Mouse (Mus musculus) c-Kit-positive CD71-positive TER-119-positive erythroid progenitor cells, embryonic 14.5 days (primary cell): ENCODE results near the gene Cd27.
A peak's percentile ranks its signal among the peaks of the same experiment; 100 is the strongest.

Experiments used
- DNase-seq: peaks from one replicate; pipeline ENCODE4 v3.0.0-alpha.2; 2013; ENCODE audit warnings: low spot score

Cd27 gene

GRCm38 (mm10) chr6:125213715-125214114 lies 23.1 kb downstream of the Cd27 start:
- DNase-seq: no peak

GRCm38 (mm10) chr6:125213129-125213528 lies 23.7 kb downstream of the Cd27 start:
- no peak for DNase-seq

DNA sequence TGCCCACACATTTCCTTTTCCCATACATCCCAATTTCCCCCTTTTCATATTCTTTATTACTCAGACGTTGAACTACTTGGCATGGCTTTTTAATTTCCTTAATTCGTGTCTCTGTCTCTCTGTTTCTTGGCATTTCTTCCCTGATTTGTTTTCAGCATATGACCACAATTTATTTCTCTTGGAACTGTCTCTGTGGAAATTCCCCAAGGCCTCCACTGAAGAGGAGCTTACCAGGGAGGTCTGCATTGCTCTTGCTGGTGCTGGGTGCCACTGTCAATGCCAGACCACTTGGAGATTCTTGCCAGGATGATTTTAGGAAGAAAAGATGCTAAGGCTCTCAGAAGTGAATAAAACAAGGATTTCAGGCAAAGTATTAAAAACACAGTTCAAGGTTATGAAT lies 24.2 kb downstream of the Cd27 start:
- no peak for DNase-seq

- DNase-seq: no peak
These were observed 26.4 kb downstream of the Cd27 start for GRCm38 (mm10) chr6:125210436-125210835.

- DNase-seq: no peak
These were observed 39.6 kb downstream of the Cd27 start for GRCm38 (mm10) chr6:125197166-125197565.

- DNase-seq: no peak
These were observed 40.5 kb downstream of the Cd27 start for GRCm38 (mm10) chr6:125196301-125196700.

GRCm38 (mm10) chr6:125195541-125196075 lies 41.2 kb downstream of the Cd27 start:
- DNase-seq: no peak

DNA sequence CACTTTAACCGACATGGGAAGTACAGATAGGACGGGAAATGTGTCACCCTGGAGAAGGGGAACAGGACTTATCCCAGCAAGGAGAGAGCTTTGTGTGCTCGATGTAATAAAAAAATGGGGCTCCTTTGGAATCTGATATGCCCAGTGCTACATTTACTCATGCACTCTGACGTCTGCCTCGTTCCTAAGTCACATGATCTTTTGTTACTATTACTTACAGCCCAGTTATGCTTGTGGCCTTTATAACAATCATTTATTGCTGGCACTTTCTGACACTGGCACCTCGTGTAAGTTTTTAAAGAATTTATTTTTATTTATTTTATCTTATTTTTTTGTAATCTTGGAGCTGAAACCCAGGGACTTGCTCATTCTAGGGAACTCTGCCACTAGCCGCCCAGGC lies 43.4 kb downstream of the Cd27 start:
- DNase-seq: peak; percentile 42

GRCm38 (mm10) chr6:125192841-125193240 lies 44.0 kb downstream of the Cd27 start:
- DNase-seq: peak; percentile 27

- DNase-seq: peak; percentile 94
These were observed 44.6 kb downstream of the Cd27 start for GRCm38 (mm10) chr6:125192016-125192714.

DNA sequence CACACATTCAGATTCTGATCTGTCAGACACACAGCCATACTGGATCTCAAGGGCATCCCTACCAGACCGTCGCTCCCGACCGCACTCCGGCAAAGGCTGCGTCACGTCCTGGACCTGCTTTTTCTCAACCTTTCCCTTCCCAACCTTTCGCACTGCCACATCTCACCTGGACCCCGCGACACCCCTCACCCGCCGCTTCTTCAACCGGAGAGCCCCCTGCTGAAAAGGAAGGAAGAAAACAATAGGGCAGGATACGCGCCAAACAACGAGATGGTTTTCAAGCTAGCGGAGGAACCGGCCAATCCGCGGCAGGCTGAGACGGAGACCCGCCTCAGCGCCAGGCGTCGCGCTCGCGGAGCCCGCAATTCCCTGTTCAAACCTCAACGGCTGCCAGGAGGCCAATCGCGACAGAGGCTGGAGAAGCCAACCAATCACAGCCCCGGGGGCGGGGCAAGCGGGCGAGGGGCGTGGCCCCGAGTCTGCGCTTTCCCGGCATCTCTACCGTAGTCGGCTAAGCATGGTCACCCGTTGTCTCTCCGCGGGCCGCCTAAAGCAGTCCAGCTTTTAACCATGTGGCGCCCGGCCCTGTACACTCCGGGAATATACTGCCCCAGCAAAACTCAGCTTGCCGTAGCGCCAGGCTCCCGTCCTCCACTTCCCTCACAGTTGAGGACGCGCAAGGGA lies 45.3 kb downstream of the Cd27 start, which contains the start of the genes Ncapd2 and Mrpl51:
Ncapd2 (minus strand) TSS at position 370 of the 684 bp plus-strand sequence.
Mrpl51 (plus strand) TSS at position 470 of the 684 bp plus-strand sequence.
- peak; percentile 97 for DNase-seq

DNA sequence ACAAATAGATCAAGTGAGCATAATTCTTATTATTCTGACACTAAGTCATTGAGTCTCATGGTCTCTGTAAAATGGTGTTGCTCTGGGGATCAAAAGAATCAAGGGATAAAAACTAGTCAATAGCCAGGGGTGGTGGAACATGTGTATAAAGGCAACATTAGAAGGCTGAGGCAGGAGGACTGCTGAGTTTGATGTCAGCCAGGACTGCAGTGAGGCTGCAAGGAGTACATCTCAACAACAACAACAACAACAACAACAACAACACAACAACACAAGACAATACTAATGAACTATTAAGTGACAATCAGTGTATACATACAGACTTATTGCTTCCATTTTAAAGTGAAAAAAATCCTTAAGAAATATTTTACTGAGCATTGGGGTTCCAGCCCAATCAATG lies 46.0 kb downstream of the Cd27 start:
- peak; percentile 16 for DNase-seq

DNA sequence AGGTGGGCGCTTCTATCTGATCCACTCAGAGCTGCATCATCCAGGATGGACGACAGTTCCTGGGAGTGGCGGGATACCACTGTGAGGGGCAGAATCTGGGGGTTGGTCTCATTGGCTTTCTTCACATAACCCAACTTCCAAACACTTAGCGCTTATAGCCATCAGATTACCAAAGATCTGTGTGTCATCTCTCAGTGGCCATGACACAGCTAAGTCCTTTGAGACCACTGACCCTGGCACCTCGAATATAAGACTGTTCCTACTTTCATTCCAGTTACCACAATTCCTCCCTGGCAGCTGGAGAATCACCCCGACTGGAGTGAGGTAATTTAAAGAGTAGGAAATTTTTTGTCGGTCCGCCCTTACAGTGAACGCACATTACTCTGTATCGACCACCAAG lies 50.6 kb downstream of the Cd27 start:
- DNase-seq: no peak
